Mouse (Mus musculus) midbrain, embryonic 11.5 days (tissue): ENCODE measurements around the gene Pak1ip1. TPM values are rescaled to one million over a fixed set of nuclear protein-coding genes. Genes with fewer than 3 reads are reported as not detected.
"Not testable (repeated sequence)": the region's sequence is repeated elsewhere in the genome, so short reads cannot be mapped to it uniquely, and the experiment has no call there.

Source experiments
- ATAC-seq: fragments of 200-750 bp; cut with Nextera tagmentation; 2 replicates; pipeline ENCODE4 v1.8.0; 2017; ENCODE audit warnings: moderate TSS enrichment, moderate library complexity; ENCODE audit not compliant: low FRiP score
- DNase-seq: peaks from one replicate; pipeline ENCODE4 v3.0.0; 2015; ENCODE audit warnings: low spot score; ENCODE audit errors: missing footprints
- H3K27ac ChIP-seq: fragments of 300-500 bp; sonication (generic); 2 replicates; pipeline ENCODE4 v1.5.1; 2014; ENCODE audit warnings: low read depth, low read length
- H3K27me3 ChIP-seq: fragments of 300-500 bp; sonication (generic); 2 replicates; pipeline ENCODE4 v1.6.1; 2014; ENCODE audit warnings: mild to moderate bottlenecking, low read length, moderate library complexity, mixed read lengths; ENCODE audit not compliant: control insufficient read depth, insufficient read depth
- H3K36me3 ChIP-seq: fragments of 300-500 bp; sonication (generic); 2 replicates; pipeline ENCODE4 v1.6.1; 2014; ENCODE audit warnings: mild to moderate bottlenecking, low read length, moderate library complexity, mixed read lengths; ENCODE audit not compliant: control insufficient read depth, insufficient read depth
- H3K4me1 ChIP-seq: fragments of 300-500 bp; sonication (generic); 2 replicates; pipeline ENCODE4 v1.6.1; 2014; ENCODE audit warnings: low read length; ENCODE audit not compliant: control insufficient read depth, insufficient read depth
- H3K4me2 ChIP-seq: fragments of 300-500 bp; sonication (generic); 2 replicates; pipeline ENCODE4 v1.6.1; 2014; ENCODE audit warnings: mild to moderate bottlenecking, moderate library complexity
- H3K4me3 ChIP-seq: fragments of 300-500 bp; sonication (generic); 2 replicates; pipeline ENCODE4 v1.5.1; 2014; ENCODE audit warnings: low read depth, low read length
- H3K9ac ChIP-seq: fragments of 300-500 bp; sonication (generic); 2 replicates; pipeline ENCODE4 v1.6.1; 2014; ENCODE audit warnings: low read length
- H3K9me3 ChIP-seq: fragments of 300-500 bp; sonication (generic); 2 replicates; pipeline ENCODE4 v1.6.1; 2016; ENCODE audit warnings: low read length; ENCODE audit not compliant: control insufficient read depth
- WGBS: fragments of 180-500 bp; shearing (Covaris S2); extraction: QIAGEN DNeasy Blood & Tissue Kit; methylation state at CpG from one replicate; pipeline ENCODE4 v1.1.7; 2014; 5-methylcytosine and 5-hydroxymethylcytosine counted together
- polyA plus RNA-seq: library from polyadenylated mRNA; unstranded; fragments of >200 nt; fragmentation: Nextera tagmentation; extraction: Ambion mirVana; gene quantifications from 2 replicates; pipeline ENCODE4 v1.2.1, GENCODE M21; 2014

The Pak1ip1 gene
- polyA plus RNA-seq, 1 experiment from 2014 or later: 99.7 TPM

GRCm38 (mm10) chr13:40998537-40998936 lies 2.3 kb upstream of the Pak1ip1 start:
- 91% methylated on average over 5 of the region's 5 CpGs for WGBS
- not testable (repeated sequence) for H3K4me3 ChIP-seq, H3K27me3 ChIP-seq, H3K36me3 ChIP-seq, H3K9me3 ChIP-seq, H3K4me2 ChIP-seq, ATAC-seq, H3K27ac ChIP-seq, H3K9ac ChIP-seq, DNase-seq
- peaks cover 13% of the 10 kb centered on the region for H3K4me1 ChIP-seq

- H3K27me3 ChIP-seq: no peaks in the 10 kb centered on the region
- DNase-seq (peak; percentile 92), ATAC-seq (peak; percentile 58)
- H3K27ac ChIP-seq: peak overlapping the region; percentile 81
- peak overlapping the region; percentile 64 for H3K9ac ChIP-seq
- no peaks in the 10 kb centered on the region for H3K9me3 ChIP-seq
- H3K4me1 ChIP-seq: peaks cover 7% of the 10 kb centered on the region
- H3K36me3 ChIP-seq: no peaks in the 10 kb centered on the region
- 2% methylated on average over 25 of the region's 25 CpGs for WGBS
- H3K4me3 ChIP-seq: peak overlapping the region; percentile 68
- H3K4me2 ChIP-seq: peak overlapping the region; percentile 81
Observed at GRCm38 (mm10) chr13:41000140-41000925, 490 bp upstream of the Pak1ip1 start.

- DNase-seq (no peak), ATAC-seq (no peak)
- Histone ChIP-seq H3K4me1 (peaks cover 7% of the 10 kb centered on the region), H3K36me3 (peaks cover 6% of the 10 kb centered on the region; the same call in 1 of the 2 replicates), H3K27ac (no peak overlapping the region), H3K4me3 (peak overlapping the region; percentile 68; the same call in 1 of the 2 replicates), H3K27me3 (no peaks in the 10 kb centered on the region), H3K9me3 (no peaks in the 10 kb centered on the region), H3K4me2 (peak overlapping the region; percentile 81), H3K9ac (no peak overlapping the region)
- WGBS: 90% methylated on average over 5 of the region's 5 CpGs
Observed at GRCm38 (mm10) chr13:41002001-41002400, 1.2 kb downstream of the Pak1ip1 start.

GRCm38 (mm10) chr13:41006244-41006643 lies 5.4 kb downstream of the Pak1ip1 start:
- no peak overlapping the region for H3K4me2 ChIP-seq
- no peak overlapping the region for H3K4me3 ChIP-seq
- 94% methylated on average over 4 of the region's 4 CpGs for WGBS
- H3K9ac ChIP-seq: no peak overlapping the region
- no peak overlapping the region for H3K27ac ChIP-seq
- H3K27me3 ChIP-seq: no peaks in the 10 kb centered on the region
- H3K9me3 ChIP-seq: no peaks in the 10 kb centered on the region
- no peak for DNase-seq
- no peak for ATAC-seq
- peaks cover 3% of the 10 kb centered on the region for H3K4me1 ChIP-seq
- peaks cover 6% of the 10 kb centered on the region; the same call in 1 of the 2 replicates for H3K36me3 ChIP-seq

- no peak overlapping the region for H3K9ac ChIP-seq
- H3K4me3 ChIP-seq: no peak overlapping the region
- peaks cover 12% of the 10 kb centered on the region; the same call in 1 of the 2 replicates for H3K36me3 ChIP-seq
- H3K4me1 ChIP-seq: no peaks in the 10 kb centered on the region
- WGBS: 95% methylated on average over 10 of the region's 10 CpGs
- no peak overlapping the region for H3K4me2 ChIP-seq
- H3K27me3 ChIP-seq: no peaks in the 10 kb centered on the region
- DNase-seq: no peak
- H3K27ac ChIP-seq: no peak overlapping the region
- no peak for ATAC-seq
- no peaks in the 10 kb centered on the region for H3K9me3 ChIP-seq
Observed at GRCm38 (mm10) chr13:41008271-41008670, 7.4 kb downstream of the Pak1ip1 start.

- no peaks in the 10 kb centered on the region for H3K4me1 ChIP-seq
- H3K27ac ChIP-seq: no peak overlapping the region
- H3K36me3 ChIP-seq: peaks cover 12% of the 10 kb centered on the region; the same call in 1 of the 2 replicates
- no peak overlapping the region for H3K4me3 ChIP-seq
- H3K9ac ChIP-seq: no peak overlapping the region
- H3K27me3 ChIP-seq: no peaks in the 10 kb centered on the region
- no peak overlapping the region for H3K4me2 ChIP-seq
- DNase-seq (no peak), ATAC-seq (no peak)
- WGBS: 87% methylated on average over 8 of the region's 8 CpGs
- no peaks in the 10 kb centered on the region for H3K9me3 ChIP-seq
Observed at GRCm38 (mm10) chr13:41008946-41009345, 8.1 kb downstream of the Pak1ip1 start.

- DNase-seq: peak; percentile 98
- Histone ChIP-seq H3K4me2 (peak within 1 kb of the TSS; percentile 76), H3K9me3 (no peaks in the 10 kb centered on the region), H3K4me1 (peaks cover 10% of the 10 kb centered on the region), H3K9ac (peak within 1 kb of the TSS; percentile 84), H3K27ac (peak within 1 kb of the TSS; percentile 46), H3K36me3 (peaks cover 17% of the 10 kb centered on the region), H3K27me3 (no peaks in the 10 kb centered on the region), H3K4me3 (peak within 1 kb of the TSS; percentile 61)
- peak; percentile 99 for ATAC-seq
- under 1% methylated on average over 43 of the region's 43 CpGs for WGBS
Observed at GRCm38 (mm10) chr13:41015829-41016634, 15.2 kb downstream of the Pak1ip1 start, which contains the start of gene Tmem14c. Tmem14c (plus strand) TSS chr13:41016292.

GRCm38 (mm10) chr13:41016797-41017405 lies 16.1 kb downstream of the Pak1ip1 start:
- peak overlapping the region; percentile 61 for H3K4me3 ChIP-seq
- 40% methylated on average over 12 of the region's 12 CpGs for WGBS
- no peaks in the 10 kb centered on the region for H3K27me3 ChIP-seq
- H3K9me3 ChIP-seq: no peaks in the 10 kb centered on the region
- peaks cover 10% of the 10 kb centered on the region for H3K4me1 ChIP-seq
- DNase-seq: peak; percentile 85
- peak overlapping the region; percentile 46; the same call in 1 of the 2 replicates for H3K27ac ChIP-seq
- peaks cover 15% of the 10 kb centered on the region for H3K36me3 ChIP-seq
- peak overlapping the region; percentile 76 for H3K4me2 ChIP-seq
- H3K9ac ChIP-seq: peak overlapping the region; percentile 84
- ATAC-seq: peak; percentile 12; the same call in 1 of the 2 replicates
